Mouse (Mus musculus) kidney, adult 2 months (tissue): ENCODE measurements around the gene Cbx1.

Source experiments
- CTCF ChIP-seq: fragments of 200-500 bp; conservative IDR thresholded peaks from 2 replicates; pipeline ENCODE4 v1.5.1; 2011; ENCODE audit warnings: low read depth, mild to moderate bottlenecking, control low read depth, low read length, moderate library complexity, mixed read lengths; ENCODE audit not compliant: insufficient read depth, insufficient read length
- POLR2A ChIP-seq: fragments of 200-500 bp; IDR thresholded peaks from one replicate; pipeline ENCODE4 v1.6.1; 2011; ENCODE audit warnings: low read depth, low read length, control low read depth

GRCm38 (mm10) chr11:96830539-96831216 lies 41.8 kb downstream of the Cbx1 start:
- TF ChIP-seq CTCF (no peak), POLR2A (no peak)
